Mouse (Mus musculus): ENCODE results near the gene Gm9970.
"Not testable (repeated sequence)": the region's sequence is repeated elsewhere in the genome, so short reads cannot be mapped to it uniquely, and the experiment has no call there.

The Gm9970 gene

DNA sequence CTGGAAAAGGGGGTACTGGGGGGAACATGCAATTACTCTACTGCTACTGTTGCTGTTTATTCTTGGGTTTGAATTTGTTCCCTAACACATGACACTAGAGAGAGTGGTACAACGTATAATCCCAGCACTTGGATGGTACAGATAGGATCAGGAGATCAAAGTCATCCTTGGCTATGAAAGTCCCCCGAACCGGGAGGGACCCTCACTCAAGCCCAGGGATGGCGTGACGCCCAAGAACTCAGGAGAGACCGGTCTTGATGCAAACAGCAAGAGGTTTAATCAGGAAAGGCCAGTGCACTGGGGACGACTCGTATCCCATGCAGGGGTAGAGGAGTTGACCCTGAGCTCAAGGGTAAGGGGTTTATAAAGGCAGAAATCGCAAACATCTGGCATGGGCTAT, 18.3 kb downstream of the Gm9970 start:
- no peak for DNase-seq (ENCODE audit: low spot score)

DNA sequence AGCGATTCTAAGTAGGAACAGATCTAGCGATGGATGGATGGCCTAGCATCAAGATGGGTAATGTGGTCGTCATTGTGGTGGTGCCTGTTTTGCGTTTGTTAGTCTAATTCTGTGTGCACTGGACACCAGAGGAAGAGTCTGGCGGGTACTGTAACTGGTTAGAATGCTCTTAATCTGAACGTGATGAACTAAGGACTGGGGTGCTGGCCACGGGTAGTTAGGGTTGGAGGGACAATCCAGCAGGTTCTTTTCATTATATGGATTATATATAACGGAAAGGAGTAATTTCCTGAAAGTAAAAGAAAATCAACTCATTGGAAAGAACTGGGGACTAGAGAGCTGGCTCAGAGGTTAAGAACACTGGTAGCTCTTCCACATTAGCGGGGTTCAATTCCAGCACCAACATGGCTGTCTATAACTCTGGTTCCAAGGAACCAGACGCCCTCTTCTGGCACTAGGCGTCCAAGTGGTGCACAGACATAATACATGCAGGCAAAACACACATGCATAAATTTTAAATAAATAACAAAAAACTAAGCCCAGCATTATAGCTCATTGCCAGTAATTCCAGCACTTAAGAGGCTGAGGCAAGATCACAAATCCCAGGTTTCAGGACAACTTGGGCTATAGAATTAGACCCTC, 19.6 kb downstream of the Gm9970 start:
- DNase-seq (ENCODE audit: low spot score): no peak

DNA sequence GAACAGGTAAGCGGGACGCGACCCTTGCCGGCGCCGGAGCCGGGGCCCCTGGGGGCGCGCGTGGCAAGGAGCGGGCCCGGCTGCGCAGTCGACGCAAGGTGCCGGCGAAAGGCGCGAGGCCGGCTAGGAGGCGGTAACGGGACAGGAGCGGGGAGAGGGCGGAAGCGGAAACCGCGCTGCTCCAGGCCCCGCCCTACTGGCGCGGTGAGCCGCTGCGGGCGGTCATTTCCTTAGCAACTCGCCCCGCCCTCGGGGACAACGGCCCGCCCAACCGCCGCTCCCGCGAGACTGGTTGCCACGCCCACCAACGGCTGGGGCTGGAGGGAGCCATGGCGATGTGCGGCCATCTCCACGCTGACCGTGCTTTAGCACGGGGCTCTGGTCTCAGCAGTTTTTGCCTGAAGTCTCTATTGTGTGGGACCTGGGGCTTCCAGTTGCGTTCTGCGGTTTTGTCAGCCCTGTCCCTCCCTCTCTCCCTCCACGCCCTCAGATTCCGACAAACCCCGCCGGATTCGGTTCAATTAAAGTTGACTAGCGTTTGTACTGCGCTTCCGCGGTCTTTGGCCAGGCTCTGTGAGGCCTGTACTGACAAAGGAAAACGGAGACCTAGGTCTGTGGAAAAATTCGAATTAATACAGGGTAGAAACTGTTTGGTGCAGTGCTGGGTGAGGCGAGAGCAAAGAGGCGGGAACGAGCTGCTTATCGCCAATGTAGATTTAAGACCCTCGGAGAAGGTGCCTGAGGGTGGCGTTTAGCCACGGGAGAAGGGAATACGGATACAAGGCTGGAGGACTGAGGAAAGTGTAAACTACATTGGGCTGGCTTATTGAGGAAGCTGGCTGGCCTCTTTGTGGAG, 20.4 kb downstream of the Gm9970 start, which contains the start of gene Ppm1g:
Ppm1g (minus strand) TSS at position 240 of the 856 bp plus-strand sequence.
- peak; percentile 99 for DNase-seq (ENCODE audit: low spot score)

DNA sequence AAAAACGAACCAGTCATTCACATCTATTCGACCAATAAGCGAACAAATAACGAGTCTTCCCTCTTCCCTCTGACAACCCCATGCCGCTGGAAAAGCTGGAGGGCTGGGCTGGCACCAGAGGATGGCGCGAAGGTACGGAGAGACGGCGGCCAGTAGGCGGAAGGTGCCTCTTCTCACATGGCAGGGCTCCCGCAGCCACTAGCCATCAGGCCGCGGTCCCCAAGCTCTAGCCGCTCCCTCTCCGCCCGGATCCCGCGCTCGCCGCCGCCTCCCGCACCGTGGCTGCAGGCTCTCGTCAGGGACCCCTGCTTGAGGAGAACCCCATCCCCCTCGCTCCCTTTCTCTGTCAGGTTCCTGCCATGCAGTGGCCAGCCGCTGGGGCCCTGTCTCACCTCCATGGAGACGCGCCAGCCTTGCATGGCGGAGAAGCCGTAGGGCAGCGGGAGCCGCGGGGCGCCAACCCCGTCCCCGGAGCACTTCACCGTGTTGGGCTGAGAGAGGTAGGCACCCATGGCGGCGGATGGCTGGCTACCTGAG, 21.1 kb downstream of the Gm9970 start:
- no peak for DNase-seq (ENCODE audit: low spot score)

DNA sequence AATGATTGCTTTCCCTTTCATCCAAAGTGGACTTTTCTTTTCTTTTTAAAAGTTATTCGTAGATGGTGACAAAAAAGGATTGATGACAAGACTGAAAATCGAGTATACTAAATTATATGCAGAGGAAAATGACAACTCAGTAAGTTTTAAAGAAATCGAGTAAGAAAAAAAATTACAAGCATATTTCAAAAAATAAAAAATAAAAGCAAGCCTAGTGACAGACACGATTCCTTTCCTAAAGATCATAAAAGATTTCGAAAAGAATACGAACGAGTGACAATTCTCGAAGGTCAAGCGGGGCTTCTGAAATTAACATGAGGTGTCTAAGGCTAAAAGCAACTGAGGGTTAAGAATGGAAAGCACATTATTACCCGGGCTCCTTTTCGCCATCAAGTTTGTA, 21.6 kb downstream of the Gm9970 start:
- no peak for DNase-seq (ENCODE audit: low spot score)

DNA sequence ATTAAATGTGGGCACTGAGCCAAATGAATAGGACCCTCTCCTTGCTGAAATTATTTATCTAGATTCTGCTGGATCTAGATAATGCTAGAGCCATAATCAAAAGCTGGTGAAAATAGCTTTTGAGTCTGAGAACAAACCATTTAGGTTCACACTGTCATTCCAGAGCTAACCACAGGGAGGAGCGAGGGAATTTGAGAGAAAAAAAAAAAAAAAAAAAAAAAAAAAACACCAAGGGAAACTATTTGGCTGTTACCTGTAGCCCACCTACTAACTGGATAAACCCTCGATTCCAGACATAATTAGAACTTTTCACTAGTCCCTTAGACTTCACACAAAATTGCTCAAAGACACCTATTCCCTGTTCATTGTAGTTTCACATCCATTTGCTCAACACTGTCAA, 22.0 kb downstream of the Gm9970 start:
- no peak for DNase-seq (ENCODE audit: low spot score)

DNA sequence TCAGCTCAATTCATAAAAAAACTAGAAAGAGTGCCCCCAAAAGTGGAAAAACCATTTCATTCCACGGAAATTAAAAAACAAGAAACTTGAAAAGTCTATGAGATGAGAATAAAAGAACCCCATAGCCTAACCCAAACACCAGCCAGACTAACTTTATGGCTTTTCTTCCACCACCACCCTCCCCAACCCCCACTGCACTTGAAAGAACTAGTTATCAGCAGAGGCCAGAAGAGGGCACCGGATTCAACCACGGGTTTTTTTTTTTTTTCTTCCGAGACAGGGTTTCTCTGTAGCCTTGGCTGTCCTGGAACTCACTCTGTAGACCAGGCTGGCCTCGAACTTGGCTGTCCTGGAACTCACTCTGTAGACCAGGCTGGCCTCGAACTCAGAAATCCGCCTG, 22.7 kb downstream of the Gm9970 start:
- no peak for DNase-seq (ENCODE audit: low spot score)

DNA sequence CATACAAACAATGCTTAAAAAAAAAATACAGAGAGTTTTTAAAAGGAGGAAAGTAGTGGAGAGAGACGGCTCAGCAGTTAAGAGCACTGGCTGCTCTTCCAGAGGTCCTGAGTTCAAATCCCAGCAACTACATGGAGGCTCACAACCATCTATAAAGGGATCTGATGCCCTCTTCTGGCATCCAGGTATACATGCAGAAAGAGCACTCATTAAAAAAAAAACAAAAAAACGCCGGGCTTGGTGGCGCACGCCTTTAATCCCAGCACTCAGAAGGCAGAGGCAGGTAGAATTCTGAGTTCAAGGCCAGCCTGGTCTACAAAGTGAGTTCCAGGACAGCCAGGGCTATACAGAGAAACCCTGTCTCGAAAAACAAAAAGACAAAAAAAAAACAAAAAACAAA, 24.5 kb downstream of the Gm9970 start:
- not testable (repeated sequence) for DNase-seq (ENCODE audit: low spot score)

DNA sequence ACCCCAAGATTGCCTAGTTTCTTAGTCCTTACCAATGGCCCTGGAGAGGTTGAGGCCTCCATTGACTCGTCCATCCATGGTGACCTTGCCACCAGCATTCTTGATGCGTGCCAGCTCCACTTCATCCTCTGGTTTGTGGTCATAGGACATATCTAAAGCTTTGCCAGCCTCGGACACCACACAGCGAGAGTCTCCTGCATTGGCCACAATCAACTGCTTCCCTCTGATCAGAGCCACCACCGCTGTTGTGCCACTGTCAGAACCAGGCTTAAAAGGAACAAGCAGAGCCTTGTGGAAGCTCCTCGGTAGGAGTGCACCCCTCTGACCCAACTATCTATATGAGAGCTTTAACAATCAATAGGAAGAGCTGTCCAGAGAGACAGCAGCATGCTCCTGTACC, 36.6 kb downstream of the Gm9970 start:
- DNase-seq (ENCODE audit: low spot score): no peak

DNA sequence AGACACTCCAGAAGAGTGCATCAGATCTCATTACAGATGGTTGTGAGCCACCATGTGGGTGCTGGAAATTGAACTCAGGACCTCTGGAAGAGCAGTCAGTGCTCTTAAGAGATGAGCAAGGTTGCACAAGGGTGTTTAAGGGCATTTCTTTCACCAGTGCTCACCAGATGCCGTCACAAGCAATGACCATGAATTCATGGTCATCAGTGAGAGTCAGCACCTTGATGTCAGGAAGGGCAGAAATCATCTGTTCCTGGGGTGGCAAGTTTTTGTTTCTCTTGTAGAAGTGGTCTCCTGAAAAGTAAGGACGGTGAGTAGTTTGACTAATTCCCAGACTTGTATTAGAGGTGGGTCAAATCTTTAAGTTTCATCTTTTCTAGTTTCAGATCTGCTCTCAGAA, 37.2 kb downstream of the Gm9970 start:
- DNase-seq (ENCODE audit: low spot score): no peak

DNA sequence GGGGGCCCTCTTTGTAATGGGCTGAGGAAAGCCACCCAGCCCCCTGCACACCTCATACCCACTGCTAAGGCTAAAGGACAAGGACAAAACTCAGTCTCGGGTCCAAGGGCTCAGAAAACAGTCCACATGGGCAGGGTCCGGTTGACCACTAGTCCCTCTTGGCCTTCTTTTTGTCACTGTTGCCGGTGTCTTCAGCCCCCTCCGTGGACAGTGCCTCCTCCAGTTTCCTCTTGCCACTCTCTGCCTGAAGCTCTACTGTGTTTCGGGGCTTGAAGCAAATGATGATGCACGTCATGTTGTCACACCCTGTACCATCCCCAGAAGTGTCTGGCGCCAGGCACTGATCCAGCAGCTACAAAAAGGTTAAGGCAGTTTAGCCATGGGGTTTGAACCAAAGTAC, 38.1 kb downstream of the Gm9970 start:
- DNase-seq (ENCODE audit: low spot score): no peak

DNA sequence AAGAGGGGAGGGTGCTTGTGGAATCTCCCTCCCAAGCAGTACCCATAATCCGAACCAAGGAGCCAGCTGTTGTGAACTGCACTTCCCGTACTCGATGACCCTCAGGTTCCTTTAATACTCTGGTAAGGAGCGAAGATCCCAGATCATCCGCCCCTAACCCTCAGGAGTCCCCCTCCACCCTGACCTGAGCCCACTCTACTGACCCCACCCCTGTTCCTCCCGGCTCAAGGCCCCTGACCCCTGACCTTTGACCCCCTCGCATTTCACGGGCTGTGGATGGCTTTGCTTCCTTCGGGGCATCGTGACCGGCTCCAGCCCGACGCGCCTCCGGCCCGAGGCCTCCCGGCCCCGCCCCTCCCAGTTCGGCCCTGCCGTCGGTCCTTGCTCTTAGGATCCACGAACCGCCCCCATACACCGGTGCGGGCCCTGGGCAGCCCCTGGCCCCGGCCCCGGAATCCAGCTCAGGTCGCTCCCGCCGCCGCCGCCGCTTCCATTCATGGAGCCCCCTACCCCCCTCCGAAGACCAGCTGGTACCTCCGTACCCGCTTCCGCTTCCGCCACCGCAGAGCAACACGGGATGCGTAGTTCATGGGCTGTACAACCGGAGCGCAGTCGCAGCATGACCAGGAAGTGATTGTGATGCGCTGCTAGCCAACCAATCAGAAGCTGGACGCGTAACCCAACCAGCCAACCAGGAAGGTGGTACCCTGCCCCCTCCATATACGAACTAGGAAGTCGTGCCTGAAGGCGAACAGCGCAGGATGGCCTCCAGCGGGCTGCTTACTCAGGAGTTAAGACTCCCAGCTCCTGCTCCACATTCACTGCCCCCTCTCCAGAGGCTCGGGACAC, 39.1 kb downstream of the Gm9970 start, which contains the start of gene Zfp513:
Zfp513 (minus strand) TSS at position 562 of the 849 bp plus-strand sequence.
- peak; percentile 86 for DNase-seq (ENCODE audit: low spot score)

DNA sequence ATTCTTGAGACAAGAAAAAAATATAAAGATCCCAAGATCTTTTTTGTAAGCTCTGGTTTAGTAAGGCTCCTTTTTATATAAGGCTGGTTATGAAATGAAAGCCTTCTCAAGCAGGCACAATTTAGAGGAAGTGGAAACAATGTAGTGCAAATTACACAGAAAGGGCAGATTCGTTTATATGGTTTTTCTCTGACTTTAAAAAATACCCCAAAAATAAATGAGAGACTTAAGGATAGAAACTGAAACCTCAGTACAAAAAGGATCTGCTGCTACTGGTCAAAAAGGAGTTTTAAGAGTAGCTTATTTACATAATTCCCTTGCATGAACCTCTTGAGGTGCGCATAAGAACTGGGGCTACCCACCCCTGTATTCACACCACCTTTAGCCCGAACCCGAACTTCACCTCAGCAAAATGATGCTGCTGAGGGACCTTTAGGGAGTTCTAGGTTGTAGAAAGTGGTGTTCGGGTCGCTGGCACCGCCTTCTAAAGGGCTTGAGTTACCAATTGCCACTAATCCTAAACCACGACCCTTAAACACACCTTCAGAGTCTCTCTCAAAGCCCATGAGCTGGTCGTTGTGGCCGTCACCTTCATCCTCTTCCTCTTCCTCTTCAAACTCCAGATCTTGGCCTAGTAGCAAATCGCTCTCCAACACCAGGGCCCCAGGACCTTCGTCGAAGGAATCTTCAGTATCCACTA, 39.8 kb downstream of the Gm9970 start:
- DNase-seq (ENCODE audit: low spot score): no peak

DNA sequence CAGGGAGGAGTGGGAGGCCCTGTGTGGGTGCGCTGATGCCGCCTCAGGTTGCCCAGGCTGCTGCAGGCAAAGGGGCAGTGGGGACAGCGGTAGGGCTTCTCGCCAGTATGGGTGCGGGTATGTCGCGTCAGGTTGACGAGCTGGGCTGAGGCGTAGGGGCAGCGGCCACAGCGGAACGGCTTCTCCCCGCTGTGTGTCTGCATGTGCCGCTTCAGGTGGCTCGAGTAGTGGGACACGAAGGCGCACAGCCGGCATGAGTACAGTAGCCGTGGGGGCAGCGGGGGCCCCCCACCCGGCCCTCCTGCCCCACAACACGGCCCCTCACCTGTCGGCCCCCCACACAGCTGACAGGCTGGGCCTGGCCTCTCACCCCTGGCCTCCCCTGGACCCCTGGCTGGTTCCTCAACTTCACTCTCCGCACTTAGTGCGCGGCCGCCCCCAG, 40.7 kb downstream of the Gm9970 start:
- DNase-seq (ENCODE audit: low spot score): no peak

DNA sequence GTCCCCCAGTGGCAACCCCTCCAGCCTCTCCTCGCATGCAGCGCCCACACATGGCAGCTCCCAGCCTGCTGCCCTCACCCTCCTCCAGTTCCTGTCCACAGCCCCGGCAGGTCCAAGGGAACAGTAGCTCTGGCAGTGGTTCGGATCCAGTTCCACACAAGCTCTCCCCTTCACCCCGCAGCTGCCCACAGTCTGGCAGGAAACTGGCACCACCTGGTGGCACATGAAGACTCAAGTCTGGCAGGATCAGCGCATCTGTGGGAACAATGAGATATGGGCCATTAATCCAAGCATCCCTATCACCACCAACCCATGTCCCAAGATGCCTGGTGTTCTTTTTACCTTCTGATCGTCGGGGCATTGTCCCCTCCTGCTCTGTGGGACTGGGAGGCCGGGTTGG, 41.1 kb downstream of the Gm9970 start:
- no peak for DNase-seq (ENCODE audit: low spot score)

DNA sequence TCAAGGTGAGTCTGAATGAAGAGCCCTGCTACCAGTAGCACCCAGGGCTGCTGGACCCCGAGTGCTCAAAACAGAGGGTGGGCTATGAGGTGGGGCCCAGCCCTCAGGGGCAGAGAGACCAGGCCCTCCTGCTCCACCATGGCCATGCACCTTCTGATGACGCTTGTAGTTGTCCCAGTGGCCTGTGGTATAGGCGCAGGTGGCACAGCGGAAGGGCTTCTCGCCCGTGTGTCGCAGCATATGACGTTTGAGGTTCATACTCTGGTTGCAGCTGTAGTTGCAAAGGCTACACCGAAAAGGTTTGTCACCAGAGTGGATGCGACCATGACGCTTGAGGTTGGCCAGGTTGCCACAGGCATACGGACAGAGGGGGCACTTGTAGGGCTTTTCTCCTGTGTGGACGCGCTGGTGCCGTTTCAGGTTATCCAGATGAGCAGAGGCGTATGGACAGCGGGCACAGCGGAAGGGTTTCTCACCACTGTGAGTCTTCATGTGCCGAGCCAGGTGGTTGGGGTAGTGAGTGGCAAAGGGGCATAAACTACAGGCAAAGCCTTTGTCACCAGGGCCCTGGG, 41.6 kb downstream of the Gm9970 start:
- DNase-seq (ENCODE audit: low spot score): no peak

DNA sequence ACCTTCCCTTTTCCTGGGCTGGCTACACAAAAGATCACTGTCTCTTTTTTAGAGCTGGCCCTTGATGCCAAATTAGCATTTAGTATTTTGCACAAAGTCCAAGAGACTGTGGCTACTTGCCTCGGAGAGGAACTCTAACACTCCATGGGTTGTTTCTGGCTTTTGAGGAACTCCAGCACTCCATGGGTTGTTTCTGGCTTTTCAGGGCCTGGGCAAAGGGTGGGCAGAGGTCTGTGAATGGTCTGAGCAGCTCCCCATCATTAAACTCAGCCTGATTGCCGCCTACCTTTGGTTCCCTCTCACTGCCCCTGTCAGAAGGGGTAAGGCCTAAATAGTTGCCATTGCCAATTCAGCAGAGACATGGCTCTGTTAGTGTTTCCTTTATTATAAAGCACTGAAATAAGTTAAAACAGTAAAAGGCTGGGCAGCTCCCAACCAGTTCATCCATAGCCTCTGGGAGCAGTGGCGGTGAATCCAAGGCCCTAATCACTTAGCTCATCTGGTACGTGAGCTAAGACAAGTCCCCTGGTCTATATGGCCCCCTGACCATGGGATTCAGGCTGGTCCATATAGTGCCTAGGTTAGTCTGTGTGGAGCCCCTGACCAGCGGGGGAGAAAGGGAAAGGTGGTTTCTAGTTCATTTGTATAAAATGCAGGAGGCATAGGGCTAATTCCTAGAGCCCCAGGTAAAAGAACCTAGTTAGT, 42.3 kb downstream of the Gm9970 start:
- DNase-seq (ENCODE audit: low spot score): no peak

DNA sequence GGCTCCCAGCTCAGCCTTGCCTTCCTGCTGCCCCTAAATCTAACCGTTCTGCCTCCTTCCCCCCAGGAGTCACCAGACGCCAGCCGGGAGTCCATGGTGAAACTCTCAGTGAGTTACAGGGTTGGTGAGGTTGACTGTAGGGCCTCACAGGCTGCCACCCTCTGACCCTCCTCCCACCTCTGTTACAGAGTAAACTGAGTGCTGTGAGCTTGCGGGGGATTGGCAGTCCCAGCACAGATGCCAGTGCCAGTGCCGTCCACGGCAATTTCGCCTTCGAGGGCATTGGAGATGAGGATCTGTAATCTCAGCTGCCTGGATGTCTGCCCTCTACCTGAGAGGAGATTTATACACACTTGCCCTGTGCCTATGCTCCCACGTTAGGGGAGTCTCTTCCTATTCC, 42.9 kb downstream of the Gm9970 start:
- DNase-seq (ENCODE audit: low spot score): no peak

DNA sequence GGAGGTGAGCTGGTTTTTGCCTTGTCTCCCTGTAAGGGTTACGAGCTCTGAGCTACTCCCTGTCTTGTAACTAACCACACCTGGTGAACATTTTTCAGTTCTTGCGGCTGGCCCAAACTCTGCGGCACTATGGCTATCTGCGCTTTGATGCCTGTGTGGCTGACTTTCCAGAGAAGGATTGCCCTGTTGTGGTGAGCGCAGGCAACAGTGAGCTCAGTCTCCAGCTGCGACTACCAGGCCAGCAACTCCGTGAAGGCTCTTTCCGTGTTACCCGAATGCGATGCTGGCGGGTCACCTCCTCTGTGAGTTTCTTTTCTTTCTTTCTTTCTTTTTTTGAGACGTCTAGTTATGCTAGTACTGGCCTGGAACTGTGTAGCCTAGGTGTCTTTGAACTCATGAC, 44.0 kb downstream of the Gm9970 start:
- no peak for DNase-seq (ENCODE audit: low spot score)

DNA sequence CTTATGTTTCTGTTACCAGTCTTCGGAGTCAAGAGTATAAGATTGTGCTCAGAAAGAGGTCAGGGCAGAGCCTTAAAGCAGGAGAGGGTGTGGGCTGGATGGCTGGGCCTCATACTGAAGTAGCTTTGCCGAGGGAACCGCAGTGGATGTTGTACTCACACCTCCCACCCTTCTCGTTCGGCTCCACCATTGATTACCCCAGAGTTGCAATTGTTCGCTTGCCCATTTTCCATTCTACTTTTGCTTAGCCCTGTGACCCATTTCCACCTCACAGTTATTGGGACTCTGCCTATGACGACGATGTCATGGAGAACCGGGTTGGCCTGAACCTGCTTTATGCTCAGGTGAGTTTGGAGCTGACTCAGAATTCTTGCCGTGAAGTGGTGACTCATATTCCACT, 44.8 kb downstream of the Gm9970 start:
- no peak for DNase-seq (ENCODE audit: low spot score)

DNA sequence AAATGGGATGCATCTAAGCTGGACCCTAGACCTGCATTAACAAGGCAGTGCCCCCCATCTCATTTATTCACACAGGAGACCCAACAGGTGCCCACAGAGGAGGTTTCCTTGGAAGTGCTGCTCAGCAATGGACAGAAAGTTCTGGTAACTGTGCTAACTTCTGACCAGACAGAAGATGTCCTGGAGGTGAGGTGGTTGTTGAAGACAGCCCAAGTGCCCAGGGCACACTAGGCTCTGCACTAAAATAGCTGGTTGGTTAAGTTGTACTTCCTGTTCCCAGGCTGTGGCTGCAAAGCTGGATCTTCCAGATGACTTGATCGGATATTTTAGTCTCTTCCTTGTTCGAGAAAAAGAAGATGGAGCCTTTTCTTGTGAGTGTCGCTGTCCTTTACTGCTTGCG, 45.4 kb downstream of the Gm9970 start:
- no peak for DNase-seq (ENCODE audit: low spot score)

Data from ovary, postnatal 14 days (tissue).